Mouse (Mus musculus) midbrain, postnatal 0 days (tissue): ENCODE data around the gene Ebi3. TPM values are rescaled to one million over a fixed set of nuclear protein-coding genes. Genes with fewer than 3 reads are reported as not detected.

ENCODE experiments used
- ATAC-seq: fragments of 200-750 bp; cut with Nextera tagmentation; 2 replicates; pipeline ENCODE4 v1.8.0; 2017; ENCODE audit warnings: moderate number of reproducible peaks, mild to moderate bottlenecking, moderate TSS enrichment, moderate library complexity; ENCODE audit not compliant: low FRiP score
- DNase-seq: peaks from one replicate; pipeline ENCODE4 v3.0.0-alpha.2; 2015; ENCODE audit warnings: low spot score
- H3K27ac ChIP-seq: fragments of 300-500 bp; sonication (generic); 2 replicates; pipeline ENCODE4 v1.5.1; 2014; ENCODE audit warnings: low read depth, mild to moderate bottlenecking, low read length, mixed read lengths
- H3K27me3 ChIP-seq: fragments of 300-500 bp; sonication (generic); 2 replicates; pipeline ENCODE4 v1.6.1; 2014; ENCODE audit warnings: low read length, control low read depth, mixed read lengths; ENCODE audit not compliant: insufficient read depth
- H3K36me3 ChIP-seq: fragments of 300-500 bp; sonication (generic); 2 replicates; pipeline ENCODE4 v1.6.1; 2014; ENCODE audit warnings: low read length, control low read depth, mixed read lengths; ENCODE audit not compliant: insufficient read depth
- H3K4me1 ChIP-seq: fragments of 300-500 bp; sonication (generic); 2 replicates; pipeline ENCODE4 v1.6.1; 2014; ENCODE audit warnings: mild to moderate bottlenecking, control low read depth, antibody characterized with exemption, low read length, mixed read lengths; ENCODE audit not compliant: insufficient read depth
- H3K4me2 ChIP-seq: fragments of 300-500 bp; sonication (generic); 2 replicates; pipeline ENCODE4 v1.6.1; 2014; ENCODE audit warnings: low read depth, mild to moderate bottlenecking, low read length, mixed read lengths; ENCODE audit not compliant: poor library complexity, severe bottlenecking
- H3K4me3 ChIP-seq: fragments of 300-500 bp; sonication (generic); 2 replicates; pipeline ENCODE4 v1.5.1; 2014; ENCODE audit warnings: low read depth, mild to moderate bottlenecking, low read length, moderate library complexity
- H3K9ac ChIP-seq: fragments of 300-500 bp; sonication (generic); replicated peaks from 2 replicates; pipeline ENCODE4 v1.6.1; 2014; ENCODE audit warnings: mild to moderate bottlenecking, low read length, moderate library complexity, mixed read lengths; ENCODE audit not compliant: poor library complexity, severe bottlenecking
- H3K9me3 ChIP-seq: fragments of 300-500 bp; sonication (generic); 2 replicates; pipeline ENCODE4 v1.6.1; 2016; ENCODE audit warnings: low read length, control low read depth
- CTCF ChIP-seq: IDR thresholded peaks from 2 replicates; pipeline ENCODE4 v1.5.1; 2016; ENCODE audit warnings: antibody characterized with exemption, mild to moderate bottlenecking
- WGBS: fragments of 180-500 bp; shearing (Covaris S2); extraction: QIAGEN DNeasy Blood & Tissue Kit; methylation state at CpG from one replicate; pipeline ENCODE4 v1.1.7; 2014; 5-methylcytosine and 5-hydroxymethylcytosine counted together
- polyA plus RNA-seq: library from polyadenylated mRNA; unstranded; fragments of >200 nt; fragmentation: Nextera tagmentation; extraction: Ambion mirVana; gene quantifications from 2 replicates; pipeline ENCODE4 v1.2.1, GENCODE M21; 2015
- total RNA-seq: library from RNA; depleted of rRNA; stranded (reverse); fragments of >200 nt; gene quantifications from 2 replicates; pipeline ENCODE4 v1.2.3, GENCODE M21; 2014

The Ebi3 gene
- total and polyA plus RNA-seq, 2 experiments from 2014 or later: 3.0 to 8.2 TPM

DNA sequence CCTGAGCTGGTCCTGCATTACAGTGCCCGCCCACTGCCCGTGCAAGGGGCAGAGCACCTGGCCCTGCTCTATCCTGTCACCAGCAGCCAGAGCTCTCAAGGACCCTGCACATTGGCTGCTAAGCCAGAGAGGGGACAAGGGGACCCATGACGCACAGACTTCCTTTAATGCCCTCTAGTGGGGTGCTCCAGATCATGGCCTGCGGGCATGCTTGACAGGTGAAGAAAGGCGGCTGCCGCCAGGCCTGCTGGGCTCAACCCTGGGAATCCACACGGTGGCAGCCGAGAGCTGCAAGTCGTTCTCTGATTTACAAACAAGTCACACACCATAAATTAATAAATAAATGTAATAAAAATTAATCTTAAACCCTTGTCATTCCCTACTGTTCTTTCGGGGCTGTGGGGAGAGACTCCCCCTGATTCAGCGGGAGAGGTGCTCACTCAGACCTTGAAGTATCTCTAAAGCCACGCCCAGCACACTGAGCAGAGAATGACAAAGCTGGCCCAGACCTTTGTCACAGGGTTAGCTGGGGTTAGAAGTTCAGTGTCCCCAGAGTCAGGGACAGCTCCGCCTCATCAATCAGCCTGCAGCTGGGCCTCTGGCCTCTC is 23.9 kb downstream of the Ebi3 start:
- Histone ChIP-seq H3K4me2 (no peak overlapping the region), H3K27me3 (no peaks in the 10 kb centered on the region), H3K36me3 (peaks cover 23% of the 10 kb centered on the region; the same call in 1 of the 2 replicates)

DNA sequence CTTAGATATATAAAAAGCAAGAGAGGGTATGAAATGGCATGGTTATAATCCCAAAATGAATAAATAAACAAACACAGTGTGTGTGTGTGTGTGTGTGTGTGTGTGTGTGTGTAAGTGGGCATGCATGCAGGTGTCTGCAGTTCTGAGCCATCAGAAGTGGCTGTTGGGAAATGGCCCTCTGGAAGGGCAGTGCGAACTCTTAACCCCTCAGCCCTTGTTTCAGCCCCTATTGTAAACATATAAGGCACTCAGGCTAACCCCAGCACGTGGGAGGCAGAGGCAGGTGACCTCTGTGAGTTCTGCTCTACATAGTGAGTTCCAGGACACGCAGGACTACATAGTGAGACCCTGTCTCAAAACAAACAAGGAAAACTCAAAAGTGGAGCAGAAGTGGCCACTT is 24.9 kb downstream of the Ebi3 start:
- no peak for ATAC-seq
- Histone ChIP-seq H3K9ac (no peak overlapping the region), H3K27ac (no peak overlapping the region), H3K27me3 (no peaks in the 10 kb centered on the region), H3K4me3 (no peak overlapping the region), H3K9me3 (no peaks in the 10 kb centered on the region), H3K36me3 (peaks cover 23% of the 10 kb centered on the region; the same call in 1 of the 2 replicates), H3K4me1 (no peaks in the 10 kb centered on the region), H3K4me2 (no peak overlapping the region)
- no peak for DNase-seq
- TF ChIP-seq CTCF: no peak
- WGBS: 63% methylated on average over 3 of the region's 3 CpGs

More for the DNA sequence above, 23.9 kb downstream of the Ebi3 start:
- no peak overlapping the region for H3K4me3 ChIP-seq
- peak overlapping the region; percentile 18; the same call in 1 of the 2 replicates for H3K27ac ChIP-seq
- TF ChIP-seq CTCF: peak; percentile 88
- DNase-seq (peak; percentile 89), ATAC-seq (peak; percentile 81)
- H3K9ac ChIP-seq: no peak overlapping the region; the same call in 1 of the 2 replicates
- no peaks in the 10 kb centered on the region for H3K4me1 ChIP-seq
- 19% methylated on average over 13 of the region's 13 CpGs for WGBS
- H3K9me3 ChIP-seq: no peaks in the 10 kb centered on the region

DNA sequence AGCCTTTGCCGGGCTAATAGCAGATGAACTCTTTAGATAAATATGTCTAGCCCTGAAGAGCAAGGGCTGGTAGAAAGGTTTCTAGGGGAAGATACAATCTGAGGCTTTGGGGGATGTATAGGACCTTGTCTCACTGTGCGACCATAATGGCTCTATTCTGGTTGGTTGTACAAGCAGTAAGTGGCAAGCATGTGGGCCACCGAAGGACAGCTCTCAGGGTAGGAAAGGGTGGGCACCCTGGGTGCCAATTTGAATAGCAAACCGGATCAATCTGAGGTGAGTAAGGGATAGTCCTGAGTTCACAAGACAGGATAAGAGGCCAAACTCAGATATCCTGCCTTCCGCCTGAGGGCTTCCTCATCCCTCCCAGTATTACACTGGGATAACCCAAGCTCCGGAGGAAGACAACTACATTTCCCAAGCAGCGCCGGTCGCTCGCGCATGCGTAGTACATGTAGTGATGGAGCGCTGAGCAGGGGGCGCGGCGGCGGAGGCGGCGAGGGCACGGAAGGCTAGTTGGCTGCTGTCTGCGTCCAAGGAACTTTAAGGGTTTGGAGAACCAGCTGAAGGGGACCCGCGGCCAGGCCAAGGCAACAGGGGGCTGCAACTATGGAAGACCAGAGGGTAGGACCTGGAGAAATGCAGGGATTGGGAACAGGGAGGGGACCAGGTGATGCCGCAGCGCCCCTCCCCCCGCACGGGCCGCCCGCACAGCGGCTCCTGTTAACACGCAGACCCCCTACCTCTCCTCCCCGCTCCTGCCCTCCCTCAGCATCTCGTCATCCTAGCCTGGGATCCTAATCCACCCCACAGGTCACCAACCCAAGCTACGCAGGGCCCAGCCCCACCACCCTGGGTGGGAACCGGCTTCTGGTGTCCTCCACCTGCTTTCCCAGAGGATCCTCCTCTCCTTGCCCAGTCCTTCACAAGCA is 33.9 kb downstream of the Ebi3 start, which contains the start of gene Fsd1:
TSS of gene Fsd1 (plus strand) at position 480 of the 932 bp plus-strand sequence.
- H3K9me3 ChIP-seq: no peaks in the 10 kb centered on the region
- H3K4me2 ChIP-seq: peak within 1 kb of the TSS; percentile 79
- H3K4me1 ChIP-seq: peaks cover 7% of the 10 kb centered on the region
- 9% methylated on average over 29 of the region's 35 CpGs for WGBS
- peaks cover 20% of the 10 kb centered on the region for H3K36me3 ChIP-seq
- peak within 1 kb of the TSS; percentile 50 for H3K4me3 ChIP-seq
- ATAC-seq (peak; percentile 84), DNase-seq (peak; percentile 90)
- H3K27me3 ChIP-seq: no peaks in the 10 kb centered on the region
- H3K9ac ChIP-seq: peak within 1 kb of the TSS; percentile 64
- peak; percentile 17; the same call in 1 of the 2 replicates for TF ChIP-seq CTCF
- H3K27ac ChIP-seq: peak within 1 kb of the TSS; percentile 44

DNA sequence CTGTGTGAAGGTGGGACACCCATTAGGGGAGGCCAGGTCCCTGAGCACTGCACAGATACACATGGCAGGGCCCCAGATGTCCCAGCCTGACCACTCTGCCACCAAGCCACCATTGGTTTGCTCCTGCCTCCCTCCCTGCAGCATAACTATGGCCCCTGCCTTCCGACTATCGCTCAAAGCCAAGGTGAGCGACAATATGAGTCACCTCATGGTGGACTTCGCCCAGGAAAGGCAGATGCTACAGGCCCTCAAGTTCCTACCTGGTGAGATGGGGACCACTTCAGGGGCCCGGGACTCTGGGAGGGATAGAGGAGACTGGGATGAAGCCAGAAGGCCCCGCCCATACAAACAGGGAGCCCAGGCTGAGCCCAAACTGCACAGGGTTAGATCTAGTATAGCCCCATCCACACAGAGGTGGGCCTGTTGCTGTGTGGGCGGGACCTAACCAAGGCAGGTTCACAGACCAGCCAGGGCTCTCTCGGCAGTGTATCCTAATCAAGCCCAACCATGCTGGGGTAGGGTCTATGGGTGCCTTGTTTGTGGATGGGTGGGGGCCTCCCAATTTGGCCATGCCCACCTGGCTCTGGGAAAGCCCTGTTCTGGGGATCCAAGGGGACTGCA is 37.9 kb downstream of the Ebi3 start:
- no peak overlapping the region for H3K4me2 ChIP-seq
- no peak overlapping the region for H3K4me3 ChIP-seq
- 91% methylated on average over 8 of the region's 8 CpGs for WGBS
- TF ChIP-seq CTCF: no peak
- ATAC-seq (0 out of 2 replicates have a peak, but pooled peaks have one; percentile 12), DNase-seq (no peak)
- H3K27me3 ChIP-seq: no peaks in the 10 kb centered on the region
- no peak overlapping the region for H3K9ac ChIP-seq
- peaks cover 40% of the 10 kb centered on the region for H3K36me3 ChIP-seq
- no peak overlapping the region for H3K27ac ChIP-seq
- H3K4me1 ChIP-seq: peaks cover 7% of the 10 kb centered on the region
- H3K9me3 ChIP-seq: no peaks in the 10 kb centered on the region

DNA sequence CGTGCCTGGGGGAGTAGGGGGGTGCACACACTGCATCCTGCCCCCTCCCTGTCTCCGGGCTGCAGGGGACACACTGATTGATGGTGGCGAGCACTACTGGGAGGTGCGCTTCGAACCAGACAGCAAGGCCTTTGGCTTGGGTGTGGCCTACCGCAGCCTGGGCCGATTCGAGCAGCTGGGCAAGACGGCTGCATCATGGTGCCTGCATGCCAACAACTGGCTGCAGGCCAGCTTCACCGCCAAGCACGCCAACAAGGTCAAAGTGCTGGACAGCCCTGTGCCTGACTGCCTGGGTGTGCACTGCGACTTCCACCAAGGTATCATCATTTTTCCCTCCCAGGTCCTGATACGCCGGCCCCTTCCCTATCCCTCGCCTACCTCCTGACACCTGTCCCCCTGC is 43.6 kb downstream of the Ebi3 start:
- H3K27me3 ChIP-seq: no peaks in the 10 kb centered on the region
- 86% methylated on average over 15 of the region's 15 CpGs for WGBS
- H3K9me3 ChIP-seq: no peaks in the 10 kb centered on the region
- H3K27ac ChIP-seq: no peak overlapping the region
- H3K4me3 ChIP-seq: no peak overlapping the region
- H3K4me1 ChIP-seq: no peaks in the 10 kb centered on the region
- TF ChIP-seq CTCF: no peak
- no peak overlapping the region for H3K9ac ChIP-seq
- ATAC-seq (no peak), DNase-seq (no peak)
- no peak overlapping the region for H3K4me2 ChIP-seq
- H3K36me3 ChIP-seq: peaks cover 39% of the 10 kb centered on the region
